Mouse (Mus musculus): ENCODE measurements around the gene Galnt4.

GRCm38 (mm10) chr10:99105522-99105921 is 2.4 kb upstream of the Galnt4 start:
- TF ChIP-seq GATA1 (IDR thresholded peaks at IDR 0.05; ENCODE audit: borderline replicate concordance, low read length): no peak
- TF ChIP-seq FLI1 (IDR thresholded peaks at IDR 0.05; ENCODE audit: low read length): no peak

Data from megakaryocyte, embryonic 14.5 days (primary cell).